Mouse (Mus musculus): Measurements from ENCODE around the gene Ddr1. TPM values are rescaled to one million over a fixed set of nuclear protein-coding genes. Genes with fewer than 3 reads are reported as not detected.

The Ddr1 gene
- polyA plus RNA-seq, 2 experiments = 49.4 to 58.2 TPM

GRCm38 (mm10) chr17:35671846-35672245, 32.6 kb downstream of the Ddr1 start:
- Histone ChIP-seq H3K4me1 (ENCODE audit: control insufficient read depth, insufficient read depth, low read length) (0 out of 2 replicates have a peak, but pooled peaks cover under 1% of the 10 kb centered on the region), H3K27me3 (ENCODE audit: control insufficient read depth, insufficient read depth, low read length) (no peaks in the 10 kb centered on the region), H3K9ac (ENCODE audit: low read depth, low read length, severe bottlenecking) (no peak overlapping the region), H3K27ac (replicated peaks; ENCODE audit: low read depth, low read length) (no peak overlapping the region), H3K4me2 (replicated peaks; ENCODE audit: low read depth, low read length, severe bottlenecking) (no peak overlapping the region), H3K4me3 (replicated peaks; ENCODE audit: low read length) (no peak overlapping the region), H3K36me3 (ENCODE audit: control insufficient read depth, insufficient read depth, low read length) (peaks cover 8% of the 10 kb centered on the region; the same call in 1 of the 2 replicates), H3K9me3 (ENCODE audit: control insufficient read depth, low read length) (no peaks in the 10 kb centered on the region)
- no peak for TF ChIP-seq POLR2A (IDR thresholded peaks at IDR 0.05; ENCODE audit: borderline replicate concordance, extremely low read depth, insufficient read depth, insufficient read length)
- ATAC-seq (ENCODE audit: low FRiP score, low read depth) = no peak
- DNase-seq (ENCODE audit: low spot score) = no peak
- WGBS = 95% methylated on average over 6 of the region's 6 CpGs

- Histone ChIP-seq H3K9ac (ENCODE audit: low read depth, low read length, severe bottlenecking) (no peak overlapping the region), H3K9me3 (ENCODE audit: control insufficient read depth, low read length) (no peaks in the 10 kb centered on the region), H3K4me1 (ENCODE audit: control insufficient read depth, insufficient read depth, low read length) (0 out of 2 replicates have a peak, but pooled peaks cover 5% of the 10 kb centered on the region), H3K4me3 (replicated peaks; ENCODE audit: low read length) (no peak overlapping the region), H3K27ac (replicated peaks; ENCODE audit: low read depth, low read length) (no peak overlapping the region), H3K36me3 (ENCODE audit: control insufficient read depth, insufficient read depth, low read length) (peaks cover 8% of the 10 kb centered on the region; the same call in 1 of the 2 replicates), H3K27me3 (ENCODE audit: control insufficient read depth, insufficient read depth, low read length) (no peaks in the 10 kb centered on the region), H3K4me2 (replicated peaks; ENCODE audit: low read depth, low read length, severe bottlenecking) (no peak overlapping the region)
- 90% methylated on average over 9 of the region's 9 CpGs for WGBS
- ATAC-seq (ENCODE audit: low FRiP score, low read depth) (no peak), DNase-seq (ENCODE audit: low spot score) (no peak)
- TF ChIP-seq POLR2A (IDR thresholded peaks at IDR 0.05; ENCODE audit: borderline replicate concordance, extremely low read depth, insufficient read depth, insufficient read length) = no peak
Measured at GRCm38 (mm10) chr17:35669731-35670130, 34.7 kb downstream of the Ddr1 start.

GRCm38 (mm10) chr17:35667334-35668065, 36.9 kb downstream of the Ddr1 start, which contains the start of gene Vars2:
Gene Vars2, minus strand, starts transcription at chr17:35667592.
- Histone ChIP-seq H3K9ac (ENCODE audit: low read depth, low read length, severe bottlenecking) (peak within 1 kb of the TSS; percentile 84), H3K4me3 (replicated peaks; ENCODE audit: low read length) (peak within 1 kb of the TSS; percentile 74), H3K27ac (replicated peaks; ENCODE audit: low read depth, low read length) (peak within 1 kb of the TSS; percentile 85), H3K27me3 (ENCODE audit: control insufficient read depth, insufficient read depth, low read length) (no peaks in the 10 kb centered on the region), H3K9me3 (ENCODE audit: control insufficient read depth, low read length) (no peaks in the 10 kb centered on the region), H3K4me1 (ENCODE audit: control insufficient read depth, insufficient read depth, low read length) (0 out of 2 replicates have a peak, but pooled peaks cover 5% of the 10 kb centered on the region), H3K36me3 (ENCODE audit: control insufficient read depth, insufficient read depth, low read length) (peaks cover 23% of the 10 kb centered on the region), H3K4me2 (replicated peaks; ENCODE audit: low read depth, low read length, severe bottlenecking) (peak within 1 kb of the TSS; percentile 89)
- WGBS = under 1% methylated on average over 57 of the region's 61 CpGs
- ATAC-seq (ENCODE audit: low FRiP score, low read depth) (peak; percentile 91), DNase-seq (ENCODE audit: low spot score) (peak; percentile 96)
- TF ChIP-seq POLR2A (IDR thresholded peaks at IDR 0.05; ENCODE audit: borderline replicate concordance, extremely low read depth, insufficient read depth, insufficient read length) = no peak

- H3K27me3 ChIP-seq (ENCODE audit: control insufficient read depth, insufficient read depth, low read length) = no peaks in the 10 kb centered on the region
- 4% methylated on average over 13 of the region's 13 CpGs for WGBS
- H3K4me2 ChIP-seq (replicated peaks; ENCODE audit: low read depth, low read length, severe bottlenecking) = peak overlapping the region; percentile 89
- 0 out of 2 replicates have a peak, but pooled peaks cover 5% of the 10 kb centered on the region for H3K4me1 ChIP-seq (ENCODE audit: control insufficient read depth, insufficient read depth, low read length)
- DNase-seq (ENCODE audit: low spot score) (peak; percentile 16), ATAC-seq (ENCODE audit: low FRiP score, low read depth) (peak; percentile 54)
- H3K9me3 ChIP-seq (ENCODE audit: control insufficient read depth, low read length) = no peaks in the 10 kb centered on the region
- H3K4me3 ChIP-seq (replicated peaks; ENCODE audit: low read length) = peak overlapping the region; percentile 74
- H3K9ac ChIP-seq (ENCODE audit: low read depth, low read length, severe bottlenecking) = peak overlapping the region; percentile 84
- TF ChIP-seq POLR2A (IDR thresholded peaks at IDR 0.05; ENCODE audit: borderline replicate concordance, extremely low read depth, insufficient read depth, insufficient read length) = no peak
- peak overlapping the region; percentile 85 for H3K27ac ChIP-seq (replicated peaks; ENCODE audit: low read depth, low read length)
- H3K36me3 ChIP-seq (ENCODE audit: control insufficient read depth, insufficient read depth, low read length) = peaks cover 26% of the 10 kb centered on the region
Measured at GRCm38 (mm10) chr17:35666851-35667256, 37.6 kb downstream of the Ddr1 start.

- 75% methylated on average over 17 of the region's 17 CpGs for WGBS
- no peak for TF ChIP-seq POLR2A (IDR thresholded peaks at IDR 0.05; ENCODE audit: borderline replicate concordance, extremely low read depth, insufficient read depth, insufficient read length)
- H3K9ac ChIP-seq (ENCODE audit: low read depth, low read length, severe bottlenecking) = no peak overlapping the region
- peak overlapping the region; percentile 89; the same call in 1 of the 2 replicates for H3K4me2 ChIP-seq (replicated peaks; ENCODE audit: low read depth, low read length, severe bottlenecking)
- DNase-seq (ENCODE audit: low spot score) = no peak
- H3K4me1 ChIP-seq (ENCODE audit: control insufficient read depth, insufficient read depth, low read length) = 0 out of 2 replicates have a peak, but pooled peaks cover 5% of the 10 kb centered on the region
- no peak overlapping the region; the same call in 1 of the 2 replicates for H3K4me3 ChIP-seq (replicated peaks; ENCODE audit: low read length)
- H3K27me3 ChIP-seq (ENCODE audit: control insufficient read depth, insufficient read depth, low read length) = no peaks in the 10 kb centered on the region
- H3K36me3 ChIP-seq (ENCODE audit: control insufficient read depth, insufficient read depth, low read length) = peaks cover 34% of the 10 kb centered on the region
- no peak overlapping the region for H3K27ac ChIP-seq (replicated peaks; ENCODE audit: low read depth, low read length)
- ATAC-seq (ENCODE audit: low FRiP score, low read depth) = no peak
- H3K9me3 ChIP-seq (ENCODE audit: control insufficient read depth, low read length) = no peaks in the 10 kb centered on the region
Measured at GRCm38 (mm10) chr17:35665957-35666515, 38.4 kb downstream of the Ddr1 start.
